Mouse (Mus musculus) layer of hippocampus, postnatal 25 days (tissue): ENCODE results near the gene Lsm6. TPM values are rescaled to one million over a fixed set of nuclear protein-coding genes. Genes with fewer than 3 reads are reported as not detected.

ENCODE experiments used
- DNase-seq, 2 experiments: peaks; one replicate each; pipeline ENCODE4 v3.0.0; 2022; ENCODE audit warnings: mixed read lengths in 2 of 2, low spot score in 1 of 2; ENCODE audit errors: extremely low spot score in 1 of 2
- total RNA-seq, 2 experiments: library from RNA; stranded (reverse); gene quantifications; 2 replicates each; pipeline ENCODE4 v1.2.3; 2021

The Lsm6 gene
- total RNA-seq, 2 experiments from 2014 or later = 37.3 to 57.3 TPM

GRCm38 (mm10) chr8:78808439-78808838, 12.5 kb downstream of the Lsm6 start:
- no peak for DNase-seq

GRCm38 (mm10) chr8:78807283-78807682, 13.7 kb downstream of the Lsm6 start:
- DNase-seq = no peak

GRCm38 (mm10) chr8:78806006-78806405, 14.9 kb downstream of the Lsm6 start:
- no peak for DNase-seq

GRCm38 (mm10) chr8:78801201-78801600, 19.7 kb downstream of the Lsm6 start:
- DNase-seq = no peak

- no peak for DNase-seq
These were observed 22.3 kb downstream of the Lsm6 start for GRCm38 (mm10) chr8:78798671-78799070.

GRCm38 (mm10) chr8:78797985-78798384, 23.0 kb downstream of the Lsm6 start:
- no peak for DNase-seq

GRCm38 (mm10) chr8:78793231-78793630, 27.7 kb downstream of the Lsm6 start:
- DNase-seq = no peak

GRCm38 (mm10) chr8:78776816-78777215, 44.1 kb downstream of the Lsm6 start:
- DNase-seq = no peak

- no peak for DNase-seq
These were observed 49.7 kb downstream of the Lsm6 start for GRCm38 (mm10) chr8:78771256-78771655.

GRCm38 (mm10) chr8:78770584-78770983, 50.4 kb downstream of the Lsm6 start:
- no peak for DNase-seq

GRCm38 (mm10) chr8:78765556-78765955, 55.4 kb downstream of the Lsm6 start:
- DNase-seq = no peak

GRCm38 (mm10) chr8:78764976-78765375, 56.0 kb downstream of the Lsm6 start:
- DNase-seq = no peak

- no peak for DNase-seq
These were observed 61.8 kb downstream of the Lsm6 start for GRCm38 (mm10) chr8:78759139-78759538.

GRCm38 (mm10) chr8:78754986-78755385, 66.0 kb downstream of the Lsm6 start:
- no peak for DNase-seq

Other genes with a start within 250 kb of the Lsm6 start
- gene Zfp827, start 207.3 kb upstream of the Lsm6 start, total RNA-seq = 10 to 100 TPM; 27.3 to 32.7 TPM